Mouse (Mus musculus) CH12.LX (cell line): Measurements from ENCODE around the gene Wdr81.

ENCODE experiments used
- CTCF ChIP-seq, 2 experiments: IDR thresholded peaks in 1 of 2; conservative IDR thresholded peaks in 1 of 2; 2 replicates each; pipeline ENCODE4 v1.5.1; 2011 to 2012; ENCODE audit warnings: low read depth in 2 of 2, low read length in 2 of 2, improper control_type of control experiment in 1 of 2, inconsistent platforms in 1 of 2, mild to moderate bottlenecking in 1 of 2, moderate library complexity in 1 of 2
- EP300 ChIP-seq: IDR thresholded peaks from 2 replicates; pipeline ENCODE4 v1.6.1; 2011; ENCODE audit warnings: low read length, improper control_type of control experiment
- HCFC1 ChIP-seq: IDR thresholded peaks from 2 replicates; pipeline ENCODE4 v1.6.1; 2012; ENCODE audit warnings: low read depth, mild to moderate bottlenecking, inconsistent platforms, low read length, improper control_type of control experiment
- MAX ChIP-seq: IDR thresholded peaks from 2 replicates; pipeline ENCODE4 v1.6.1; 2011; ENCODE audit warnings: low read length, improper control_type of control experiment
- POLR2A ChIP-seq: IDR thresholded peaks from 2 replicates; pipeline ENCODE4 v1.6.1; 2011; ENCODE audit warnings: low read depth, mild to moderate bottlenecking, improper control_type of control experiment, low read length
- USF1 ChIP-seq: IDR thresholded peaks from 2 replicates; pipeline ENCODE4 v1.6.1; 2014; ENCODE audit warnings: low read depth, mild to moderate bottlenecking, inconsistent platforms, low read length, improper control_type of control experiment

GRCm38 (mm10) chr11:75439363-75439762, 15.2 kb downstream of the Wdr81 start, which contains the start of gene Serpinf2:
- TF ChIP-seq HCFC1 (no peak), POLR2A (no peak), CTCF (conservative IDR thresholded peaks at IDR 0.05 in 1 of 2, IDR thresholded peaks at IDR 0.05 in 1 of 2; ENCODE audit: low read depth in 2 of 2, low read length in 2 of 2) (no peak), MAX (no peak), EP300 (no peak), USF1 (no peak)
